Mouse (Mus musculus) retina, postnatal 7 days (tissue): ENCODE results near the gene Vps45.

Experiments used
- DNase-seq: peaks from one replicate; pipeline ENCODE4 v3.0.0-alpha.2; 2012; ENCODE audit warnings: low read depth, low spot score

The Vps45 gene

DNA sequence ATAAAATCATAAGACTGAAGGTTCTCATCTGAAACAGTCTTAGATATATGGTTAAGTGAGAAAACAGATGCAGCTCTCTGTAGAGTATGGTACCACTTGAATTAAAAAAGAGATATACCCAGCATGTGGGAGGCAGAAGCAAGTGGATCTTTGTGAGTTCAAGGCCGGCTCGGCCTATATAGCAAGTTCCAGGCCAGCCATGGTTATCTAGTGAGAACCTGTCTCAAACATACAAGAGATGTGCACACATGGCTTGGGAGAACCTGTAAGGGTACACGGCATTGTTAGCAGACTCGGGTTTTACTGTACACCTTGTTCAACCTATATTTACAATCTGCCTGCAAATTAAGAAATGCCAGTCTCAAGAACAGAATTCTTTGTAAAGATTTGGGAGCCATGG, 19.4 kb downstream of the Vps45 start:
- no peak for DNase-seq

GRCm38 (mm10) chr3:96038156-96038555, 20.1 kb downstream of the Vps45 start:
- no peak for DNase-seq

GRCm38 (mm10) chr3:96036796-96037195, 21.5 kb downstream of the Vps45 start:
- DNase-seq, result no peak

GRCm38 (mm10) chr3:96033046-96033445, 25.2 kb downstream of the Vps45 start:
- DNase-seq, result no peak

GRCm38 (mm10) chr3:96032652-96033017, 25.6 kb downstream of the Vps45 start:
- no peak for DNase-seq

- DNase-seq, result no peak
Observed at GRCm38 (mm10) chr3:96031991-96032651, 26.1 kb downstream of the Vps45 start.

DNA sequence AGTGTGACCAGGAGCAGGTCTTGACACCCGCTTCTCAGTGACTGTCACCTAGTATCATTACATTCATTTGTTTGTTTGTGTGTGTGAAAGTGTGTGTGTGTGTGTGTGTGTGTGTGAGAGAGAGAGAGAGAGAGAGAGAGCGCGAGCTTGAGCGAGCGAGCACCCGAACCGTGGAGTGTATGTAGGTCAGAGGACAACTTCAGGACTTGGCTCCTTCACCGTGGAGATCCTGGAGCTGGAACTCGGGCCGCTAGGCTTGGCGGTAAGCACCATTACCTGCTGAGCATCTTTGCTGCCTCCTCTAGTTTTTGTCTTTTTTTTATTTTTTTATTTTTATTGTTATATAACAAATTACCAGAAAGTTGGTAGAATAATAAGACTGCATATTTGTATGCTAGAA, 28.5 kb downstream of the Vps45 start:
- no peak for DNase-seq

- DNase-seq, result no peak
Observed at GRCm38 (mm10) chr3:96029336-96029735, 28.9 kb downstream of the Vps45 start.

- no peak for DNase-seq
Observed at GRCm38 (mm10) chr3:96027875-96028274, 30.4 kb downstream of the Vps45 start.

DNA sequence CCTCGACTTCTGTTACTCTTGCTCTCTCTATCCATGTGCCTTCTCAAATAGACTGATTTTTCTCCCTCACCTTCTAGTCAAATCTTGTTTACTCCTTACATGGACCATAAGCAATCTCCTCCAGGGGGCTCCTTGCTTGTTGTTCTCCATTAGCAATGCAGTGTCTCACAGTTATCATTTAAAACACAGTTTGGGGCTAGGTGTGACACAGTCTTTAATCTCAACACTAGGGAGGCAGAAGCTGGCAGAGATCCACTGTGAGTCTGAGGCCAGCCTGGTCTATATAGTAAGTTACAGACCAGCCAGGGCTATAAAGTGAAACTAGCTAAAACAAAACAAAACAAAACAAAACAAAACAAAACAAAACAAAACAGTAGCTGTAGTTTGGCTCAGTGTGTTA, 31.1 kb downstream of the Vps45 start:
- no peak for DNase-seq

DNA sequence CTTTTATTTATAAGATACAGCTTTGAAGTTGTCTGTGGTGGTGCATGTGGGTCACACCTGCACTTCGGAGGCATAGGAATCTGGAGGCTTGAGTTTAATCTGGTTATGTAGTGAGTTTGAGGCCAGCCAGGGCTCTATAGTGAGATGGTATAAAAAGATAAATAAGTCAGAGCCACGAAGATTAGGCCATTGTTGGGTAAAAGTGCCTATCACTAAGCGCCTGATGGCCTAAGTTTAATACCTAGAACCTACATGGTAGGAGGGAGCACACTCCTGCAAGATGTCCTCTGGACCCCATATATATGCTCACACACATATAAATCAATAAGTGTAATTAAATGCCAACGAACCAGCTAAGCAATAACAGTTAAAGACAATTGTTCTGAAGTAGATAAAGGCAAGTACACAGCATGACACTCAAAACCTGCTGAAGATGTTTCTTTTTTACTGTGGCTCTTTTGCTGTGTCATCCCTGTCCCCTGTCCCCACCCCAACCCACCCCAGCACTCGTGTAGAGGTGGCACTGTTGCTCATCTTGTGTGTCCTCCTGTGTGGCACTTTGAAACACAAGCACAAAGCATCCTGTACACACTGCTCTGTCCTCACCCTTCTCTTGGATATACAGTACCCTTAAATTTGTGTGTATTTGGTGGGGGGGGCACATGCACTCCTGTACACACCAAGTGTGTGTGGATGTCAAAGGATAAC, 36.7 kb downstream of the Vps45 start:
- DNase-seq, result no peak

DNA sequence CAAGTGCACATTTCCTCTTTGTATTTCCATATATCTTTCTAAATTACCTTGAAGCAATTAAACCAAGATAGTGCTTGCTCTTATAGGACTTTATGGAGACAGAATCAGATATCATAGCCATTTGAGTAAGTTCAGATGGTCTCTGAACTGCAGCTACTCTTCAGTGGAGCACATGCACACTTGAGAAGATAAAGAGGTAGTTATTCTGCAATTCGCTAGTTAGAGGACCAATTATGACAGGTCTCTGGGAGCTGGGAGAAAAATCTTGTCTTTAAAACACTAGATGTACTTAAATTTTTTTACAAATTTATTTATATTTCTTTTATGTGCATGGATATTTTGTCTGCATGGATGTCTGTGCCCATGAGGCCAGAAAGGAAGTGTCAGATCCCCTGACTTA, 37.5 kb downstream of the Vps45 start:
- DNase-seq, result no peak

DNA sequence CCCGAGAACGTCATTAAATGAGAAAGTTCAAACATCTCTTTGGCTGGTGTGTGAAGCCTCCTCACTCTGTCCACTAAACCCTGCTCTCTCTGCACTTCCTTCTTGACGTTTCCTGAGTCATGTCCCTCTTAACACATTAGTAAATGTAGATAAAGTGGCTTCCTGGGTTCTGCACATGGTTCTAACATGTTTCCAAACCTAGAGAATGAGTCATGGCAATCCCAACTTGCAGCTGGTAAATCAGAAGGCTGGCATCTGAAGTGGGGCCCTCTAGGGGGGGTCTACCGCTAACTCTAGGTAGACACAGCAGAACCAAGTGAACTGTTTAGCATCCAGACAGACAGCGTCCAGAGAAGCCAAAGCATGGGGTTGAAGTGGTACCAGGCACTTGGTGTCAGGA, 40.8 kb downstream of the Vps45 start:
- DNase-seq, result no peak

DNA sequence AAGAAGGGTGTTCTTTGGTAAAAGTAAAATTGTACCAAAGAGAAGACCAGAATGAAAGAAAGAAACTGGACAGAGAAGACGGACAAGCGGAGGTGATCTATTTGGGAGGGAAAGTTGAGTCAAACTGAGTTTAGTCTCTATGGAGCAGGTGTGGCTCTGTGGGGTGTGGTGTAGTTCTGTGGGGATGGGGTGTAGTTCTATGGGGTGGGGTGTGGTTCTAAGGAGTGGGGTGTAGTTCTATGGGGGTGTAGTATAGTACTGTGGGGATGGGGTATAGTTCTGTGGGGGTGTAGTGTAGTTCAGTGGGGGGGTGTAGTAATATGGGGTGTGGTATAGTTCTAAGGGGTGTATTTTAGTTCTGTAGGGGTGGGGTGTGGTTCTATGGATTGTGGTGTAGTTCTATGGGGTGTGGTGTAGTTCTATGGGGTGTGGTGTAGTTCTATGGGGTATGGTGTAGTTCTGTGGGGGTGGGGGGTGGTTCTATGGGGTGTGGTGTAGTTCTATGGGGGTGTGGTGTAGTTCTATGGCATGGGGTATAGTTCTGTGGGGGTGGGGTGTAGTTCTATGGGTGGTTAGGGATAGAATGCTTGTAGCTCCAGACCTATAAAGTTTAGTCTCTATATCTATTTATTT, 41.9 kb downstream of the Vps45 start:
- DNase-seq, result no peak

DNA sequence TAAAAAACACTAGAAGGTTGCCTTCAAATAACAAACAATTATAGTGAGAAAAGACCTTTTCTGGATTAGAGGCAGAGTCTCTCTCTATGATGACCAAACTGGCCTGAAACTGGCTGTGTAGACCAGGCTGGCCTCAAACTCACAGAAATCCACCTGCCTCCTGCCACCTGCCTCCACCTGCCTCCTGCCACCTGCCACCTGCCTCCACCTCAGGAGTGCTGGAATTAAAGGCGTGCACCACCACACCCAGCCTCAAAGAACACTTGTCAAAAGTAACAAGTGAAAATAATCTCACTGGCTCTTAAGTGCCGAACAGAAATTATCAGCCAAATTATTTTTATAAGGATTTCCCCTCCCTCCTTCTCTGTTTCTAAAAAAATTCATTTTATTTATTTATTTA, 42.6 kb downstream of the Vps45 start:
- no peak for DNase-seq

DNA sequence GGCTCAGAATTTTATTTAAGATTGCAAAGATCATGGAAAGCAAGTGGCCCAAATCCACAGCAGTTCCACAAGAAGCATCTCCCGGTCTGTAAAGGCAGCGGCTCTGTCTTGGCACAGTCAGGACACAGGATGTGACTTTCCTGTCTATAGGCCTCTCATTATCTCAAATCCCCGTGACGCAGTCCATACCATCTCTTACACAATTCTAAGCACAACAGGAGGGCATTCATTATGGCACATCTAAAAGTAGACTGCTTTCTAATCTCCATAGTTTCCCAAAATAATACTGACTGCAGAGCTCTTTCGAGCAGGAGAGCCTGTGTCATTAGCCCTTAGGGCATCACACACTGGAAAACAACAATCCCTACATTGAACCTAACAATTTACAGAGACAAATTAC, 45.5 kb downstream of the Vps45 start:
- DNase-seq, result no peak

DNA sequence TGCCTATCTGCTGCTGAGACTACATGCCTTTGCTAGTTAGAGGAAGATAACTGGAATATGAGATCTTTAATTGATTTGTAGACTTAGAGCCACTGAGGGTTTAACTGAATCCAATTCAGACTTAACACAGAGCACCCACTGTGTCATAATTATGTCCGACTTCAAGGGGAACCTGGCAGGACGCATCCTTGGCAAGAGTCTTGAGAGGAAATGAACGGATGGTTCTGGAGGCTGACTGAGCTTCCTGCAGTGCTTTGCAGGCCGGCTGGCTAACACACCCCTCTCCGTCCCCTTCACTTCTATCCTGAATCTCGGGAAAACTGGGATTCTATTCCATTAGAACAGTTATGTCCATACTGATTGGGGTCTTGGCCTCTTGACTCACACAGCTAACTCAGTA, 49.8 kb downstream of the Vps45 start:
- DNase-seq, result no peak

GRCm38 (mm10) chr3:96001560-96001959, 56.7 kb downstream of the Vps45 start:
- DNase-seq, result no peak

DNA sequence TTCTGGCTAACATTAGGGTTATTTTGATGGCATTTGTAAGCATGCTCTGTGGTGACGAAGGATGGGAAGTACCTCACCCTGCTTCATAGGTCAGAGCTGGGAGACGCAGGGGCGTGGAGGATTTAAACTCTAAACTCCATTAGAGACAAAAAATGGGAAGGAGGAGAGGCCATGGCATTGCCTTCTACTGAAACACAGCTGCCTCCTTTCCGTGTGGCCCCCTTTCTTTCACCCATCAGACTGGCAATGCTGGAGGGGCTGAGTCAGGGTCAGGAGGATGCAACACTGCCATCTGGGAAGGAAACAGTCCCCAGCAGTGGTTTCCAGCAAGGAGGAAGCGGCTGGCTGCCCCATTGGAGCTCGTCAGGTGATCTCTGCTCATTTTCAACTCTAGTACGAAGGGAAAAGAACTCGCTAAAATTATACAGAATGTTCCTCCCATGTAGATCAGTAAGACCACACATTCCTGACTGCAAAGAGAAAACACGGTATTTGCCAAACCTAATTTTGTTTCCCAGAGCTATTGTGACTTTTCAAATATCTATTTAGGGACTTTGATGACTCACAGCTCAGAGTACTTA, 57.3 kb downstream of the Vps45 start:
- no peak for DNase-seq

GRCm38 (mm10) chr3:96000080-96000632, 58.1 kb downstream of the Vps45 start:
- no peak for DNase-seq

- DNase-seq, result no peak
Observed at GRCm38 (mm10) chr3:95999308-96000079, 58.8 kb downstream of the Vps45 start.
